Mouse (Mus musculus) cerebellum, adult 9-11 months (tissue): ENCODE data around the gene Nek7.

Experiments
- DNase-seq: peaks from one replicate; pipeline ENCODE4 v3.0.0; 2022

Nek7 gene

DNA sequence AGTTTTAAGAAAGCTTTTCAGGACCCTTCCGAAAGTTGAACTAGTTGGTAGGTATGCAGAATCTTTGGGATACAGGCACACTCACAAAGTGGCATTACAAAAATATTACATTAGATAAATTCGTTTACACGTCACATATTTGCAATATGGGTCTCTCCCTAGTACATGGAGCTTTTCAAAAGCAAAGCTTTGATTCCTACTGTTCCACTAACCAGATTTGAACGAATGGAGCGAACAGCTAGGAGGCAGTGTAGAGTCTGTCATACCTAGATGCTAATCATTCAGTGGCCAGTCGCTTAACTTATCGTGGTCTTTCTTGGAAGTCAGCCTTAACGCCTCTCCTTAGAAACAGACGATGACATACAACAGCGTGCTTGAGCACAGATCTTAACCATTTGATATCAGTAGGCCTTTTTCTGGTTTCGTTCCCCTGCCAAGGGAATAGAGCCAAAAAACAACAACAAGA lies at the start of gene Nek7:
Gene Nek7, minus strand, starts transcription at position 146 of the 466 bp plus-strand sequence.
- DNase-seq: no peak

DNA sequence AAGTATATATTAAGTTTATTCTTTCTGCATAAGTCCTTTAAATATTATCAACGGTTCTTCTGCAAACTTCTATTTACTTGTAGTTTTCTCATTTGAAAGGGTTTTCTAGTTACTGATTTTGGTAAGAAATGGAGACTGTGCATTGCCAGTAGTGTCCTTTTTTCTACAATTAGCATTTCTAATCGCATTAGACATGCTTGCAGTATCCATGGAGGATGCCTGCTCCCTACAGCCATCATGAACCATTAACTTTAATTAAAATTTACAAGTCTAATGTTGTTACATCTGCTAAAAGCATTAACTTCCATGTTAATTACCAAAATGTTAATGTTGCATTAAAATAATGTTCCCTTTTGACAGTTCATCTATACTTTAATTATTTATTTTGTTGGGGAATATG lies 42.4 kb upstream of the Nek7 start:
- DNase-seq: no peak

DNA sequence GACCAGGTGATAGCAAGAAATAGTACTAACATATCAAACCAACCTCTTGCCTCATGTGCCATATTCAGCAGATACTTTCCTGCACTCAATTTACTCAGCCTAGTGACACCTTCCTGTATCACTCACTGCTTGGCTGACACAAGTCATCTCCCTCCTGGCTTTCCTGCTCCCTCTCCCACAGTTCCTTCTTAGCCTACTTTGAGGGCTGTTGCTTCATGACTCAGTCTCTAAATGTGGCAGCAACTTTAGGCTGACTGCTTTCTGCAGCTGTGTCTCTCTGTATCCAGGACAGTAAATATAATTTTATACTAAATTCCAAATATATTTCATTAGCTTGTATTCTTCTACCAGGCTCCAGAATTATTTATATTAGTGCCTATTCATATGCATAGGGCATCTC lies 34.3 kb upstream of the Nek7 start:
- DNase-seq: no peak

DNA sequence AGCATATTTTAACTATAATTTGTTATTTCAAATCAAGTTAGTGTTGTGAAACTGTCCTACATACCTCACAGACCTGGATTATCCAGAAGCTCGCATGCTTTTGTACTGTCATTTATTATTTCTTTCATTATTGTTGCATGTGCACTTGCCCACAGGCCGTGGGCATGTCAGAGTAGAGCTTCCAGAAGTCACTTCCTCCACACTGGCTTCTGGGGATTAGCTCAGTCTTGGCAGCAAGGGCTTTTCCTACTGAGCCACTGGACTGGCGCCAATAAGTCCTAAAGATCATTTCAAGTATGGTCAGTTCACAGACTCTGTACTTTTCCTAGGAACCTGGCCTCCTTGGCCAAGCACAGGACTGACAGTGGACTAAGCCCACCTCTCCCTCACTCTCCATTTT lies 25.1 kb upstream of the Nek7 start:
- no peak for DNase-seq

DNA sequence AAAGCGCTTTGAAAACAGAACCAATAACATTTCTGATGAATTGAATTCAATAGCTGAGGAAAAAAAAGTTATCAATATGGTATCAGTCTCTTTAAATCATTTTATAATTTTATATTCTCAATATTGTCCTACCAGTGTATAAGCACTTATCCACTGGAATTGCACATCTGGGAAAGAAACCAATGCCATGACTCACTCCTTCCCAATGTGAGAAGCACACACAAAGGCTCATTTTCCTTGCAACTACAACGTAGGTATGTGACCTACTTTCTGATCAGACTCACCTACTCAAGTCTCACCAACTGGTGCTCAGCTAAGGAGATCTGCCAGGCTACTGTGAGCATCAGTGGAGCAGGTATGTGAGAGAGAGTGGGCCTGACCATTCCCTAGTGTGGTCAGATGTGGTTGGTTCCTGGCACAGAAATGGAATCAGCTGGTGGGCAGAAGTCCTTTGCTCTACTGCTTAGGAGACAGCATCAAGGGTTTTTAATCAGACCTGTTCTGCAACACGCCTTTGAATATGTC lies 23.4 kb upstream of the Nek7 start:
- no peak for DNase-seq

DNA sequence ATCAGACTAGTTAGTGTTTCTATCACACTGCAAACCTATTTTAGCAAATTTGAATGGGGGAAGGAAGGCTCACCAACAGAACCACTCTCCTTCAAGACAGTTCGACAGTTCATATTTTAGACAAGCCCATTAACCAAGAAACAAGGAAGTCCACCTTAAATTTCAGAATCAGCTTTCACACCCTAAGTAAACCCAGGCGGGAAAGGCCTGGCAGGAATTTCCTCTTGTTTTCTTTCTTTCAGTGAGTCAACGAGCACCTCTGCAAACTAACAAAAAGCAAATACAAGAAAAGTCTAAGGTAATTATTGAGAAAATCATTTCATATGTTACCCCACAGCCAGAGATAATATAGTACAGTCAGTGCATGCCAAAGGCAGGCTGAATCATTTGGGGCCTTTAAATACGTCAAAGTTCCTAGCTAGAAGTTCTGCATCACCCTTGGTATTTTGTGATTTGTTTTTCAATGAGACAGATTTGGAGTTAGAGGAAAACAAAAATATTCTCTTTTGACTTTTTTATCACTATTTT lies 21.1 kb upstream of the Nek7 start:
- DNase-seq: no peak

DNA sequence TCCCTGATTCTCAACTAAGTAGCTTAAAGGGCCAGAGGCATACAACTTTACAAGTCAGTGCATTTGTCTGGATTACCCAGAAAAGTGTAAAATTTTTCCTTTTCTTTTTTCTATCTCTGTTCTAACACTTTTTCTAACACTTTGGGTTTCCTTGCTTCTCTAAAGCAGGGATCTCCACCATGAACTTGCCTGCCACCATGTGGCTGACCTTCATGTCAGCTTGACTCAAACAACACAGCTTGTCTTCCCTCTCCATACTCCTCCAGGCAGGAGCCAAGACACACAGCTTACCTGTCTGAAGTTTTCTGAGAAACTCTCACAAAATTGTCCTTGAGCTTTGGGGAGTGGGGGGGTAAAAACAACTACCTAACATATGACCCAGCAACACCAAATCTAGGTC lies 17.9 kb upstream of the Nek7 start:
- DNase-seq: no peak

DNA sequence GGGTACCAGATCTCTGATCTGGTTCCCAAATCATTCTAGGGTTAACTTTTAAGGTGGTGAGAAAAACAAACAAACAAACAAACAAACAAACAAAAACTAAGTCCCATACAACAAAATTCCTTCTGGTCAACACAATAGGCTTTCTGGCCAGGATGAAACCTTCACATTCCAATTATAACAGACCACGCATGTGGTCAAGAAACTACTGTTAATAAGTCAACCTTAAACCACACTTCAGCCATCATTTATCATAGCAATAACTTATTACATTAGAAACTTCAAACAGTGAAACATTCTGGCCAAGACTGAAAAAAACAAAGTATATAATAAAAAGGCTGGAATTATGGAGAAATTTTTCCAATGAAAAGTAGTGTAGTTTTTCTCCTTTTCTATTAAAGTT lies 14.6 kb upstream of the Nek7 start:
- no peak for DNase-seq

DNA sequence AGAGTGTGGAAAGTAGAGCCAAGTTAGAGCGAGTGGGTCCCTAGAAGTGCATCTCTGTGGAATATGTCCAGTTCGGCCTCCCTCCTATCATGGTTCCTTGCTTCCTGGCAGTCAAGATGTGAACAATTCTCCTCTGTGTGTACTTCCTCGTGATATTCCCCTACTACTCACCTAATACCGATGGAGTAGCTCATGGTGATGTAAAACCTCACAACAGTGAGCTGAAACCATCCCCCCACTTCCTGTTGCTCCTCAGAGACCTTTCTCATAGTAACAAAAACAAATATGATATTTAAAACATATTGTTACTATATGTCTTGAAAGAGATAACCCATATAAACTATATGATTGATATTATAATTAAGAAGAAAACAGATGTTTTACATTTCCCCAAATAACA lies 9.0 kb upstream of the Nek7 start:
- no peak for DNase-seq

DNA sequence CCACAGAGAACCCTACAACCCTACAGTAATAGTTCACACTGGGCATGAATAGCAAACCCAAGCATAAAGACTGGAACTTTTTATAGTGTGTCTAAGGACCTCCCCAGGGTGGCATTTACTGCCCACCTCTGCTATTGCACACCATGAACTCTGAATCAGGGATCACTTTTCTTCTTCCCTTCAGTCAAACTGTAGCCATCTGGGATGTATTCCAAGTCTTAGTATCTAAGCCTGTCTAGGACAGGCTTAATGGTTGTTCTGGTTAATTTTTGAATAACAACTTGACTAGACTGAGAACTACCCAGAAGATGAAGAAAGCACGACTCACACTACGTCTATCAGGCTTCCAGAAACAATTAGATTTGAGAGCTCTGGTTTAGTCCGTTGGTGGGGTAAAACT lies 8.5 kb upstream of the Nek7 start:
- DNase-seq: no peak

DNA sequence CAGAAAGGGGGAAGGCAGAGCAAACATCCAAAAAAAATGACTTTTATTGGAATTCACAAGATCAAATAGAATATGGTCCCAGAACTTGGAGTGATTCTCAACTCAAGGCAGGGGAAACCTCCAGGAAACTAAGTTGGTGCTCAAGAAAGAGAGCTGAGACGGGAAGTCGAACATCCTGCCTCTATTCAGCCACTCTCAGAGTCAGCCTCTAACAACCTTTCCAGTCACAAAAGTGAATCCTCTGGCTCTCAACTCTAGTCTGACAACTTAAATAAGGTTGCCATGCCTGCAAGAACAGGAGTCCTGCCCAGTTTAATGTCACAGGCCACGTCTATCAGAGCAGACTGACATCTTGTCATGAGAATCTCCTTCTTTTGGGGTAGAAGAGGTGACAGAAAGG lies 7.9 kb upstream of the Nek7 start:
- DNase-seq: no peak

DNA sequence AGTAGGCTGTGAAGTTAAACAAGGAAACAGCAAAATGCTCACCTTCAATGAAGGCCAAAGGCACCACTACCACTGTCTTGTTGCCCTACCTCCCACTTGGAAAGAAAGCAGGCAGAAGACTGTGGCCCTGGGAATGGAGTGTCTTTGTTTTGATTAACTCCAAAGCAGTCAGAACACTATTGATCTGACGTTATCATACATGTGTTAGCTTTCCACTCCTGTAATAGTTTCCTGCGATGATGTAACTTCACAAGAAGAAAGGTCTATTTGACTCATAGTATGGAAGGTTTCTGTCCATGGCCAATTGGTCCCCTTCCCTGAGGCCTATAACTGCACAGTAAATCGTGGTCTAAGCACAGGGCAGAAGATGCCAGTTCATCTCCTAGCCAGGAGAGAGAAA lies 6.3 kb upstream of the Nek7 start:
- no peak for DNase-seq

DNA sequence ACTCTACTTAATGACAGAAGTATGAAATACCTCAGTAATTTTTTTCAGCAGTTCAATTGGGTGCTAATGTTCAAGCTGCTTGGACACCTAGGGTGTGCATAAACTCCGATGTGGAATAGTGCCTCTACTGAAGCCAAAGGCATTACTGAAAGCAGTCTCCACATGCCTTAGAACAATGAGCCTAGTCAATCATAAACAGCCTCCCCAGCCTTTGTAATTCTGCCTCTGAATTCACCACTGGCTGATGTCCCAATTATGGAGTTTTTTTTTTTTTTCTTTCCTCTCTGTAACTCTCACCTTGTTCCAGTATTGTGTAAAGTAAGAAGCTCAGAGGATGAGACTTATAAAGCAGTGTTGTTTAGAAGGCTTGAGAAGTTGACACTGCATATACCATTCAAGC lies 3.9 kb upstream of the Nek7 start:
- DNase-seq: no peak

DNA sequence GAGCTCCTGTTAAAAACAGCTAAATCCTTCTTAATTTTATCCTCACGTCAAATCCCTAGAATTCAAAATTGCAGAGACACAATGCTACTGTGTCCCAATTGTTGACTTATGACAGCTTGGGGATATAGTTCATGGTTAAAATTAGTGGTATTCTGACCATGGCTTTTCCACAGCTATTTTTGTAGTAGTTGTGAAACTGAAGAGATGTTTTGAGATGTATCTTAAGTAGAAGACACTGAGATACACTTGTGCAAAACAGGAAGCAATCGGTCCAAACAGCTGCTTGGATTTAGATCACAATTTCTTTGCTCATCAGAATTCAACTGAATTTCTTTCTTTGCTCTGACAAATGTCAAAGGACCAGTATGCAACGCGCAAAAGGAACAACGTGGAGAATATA lies 2.9 kb upstream of the Nek7 start:
- no peak for DNase-seq

DNA sequence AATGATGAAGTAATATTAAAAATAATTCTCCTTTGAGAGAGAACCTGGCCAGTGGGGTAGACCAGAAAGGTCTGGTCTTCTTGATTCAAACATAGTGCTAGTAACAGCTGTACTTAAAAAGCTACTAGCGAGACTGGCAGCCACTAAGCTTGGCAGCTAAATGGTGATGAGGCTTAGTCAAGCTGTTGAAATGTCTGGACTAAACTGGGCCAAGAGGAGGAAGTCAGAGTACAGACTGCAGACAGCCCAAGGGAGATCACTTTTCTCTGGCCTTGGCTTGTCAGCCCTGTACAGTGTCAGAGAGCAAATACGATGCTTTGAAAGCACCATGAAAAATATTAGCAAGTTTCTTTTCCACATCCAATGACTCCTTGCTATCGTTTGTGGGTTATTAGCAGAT lies 2.5 kb upstream of the Nek7 start:
- DNase-seq: no peak

DNA sequence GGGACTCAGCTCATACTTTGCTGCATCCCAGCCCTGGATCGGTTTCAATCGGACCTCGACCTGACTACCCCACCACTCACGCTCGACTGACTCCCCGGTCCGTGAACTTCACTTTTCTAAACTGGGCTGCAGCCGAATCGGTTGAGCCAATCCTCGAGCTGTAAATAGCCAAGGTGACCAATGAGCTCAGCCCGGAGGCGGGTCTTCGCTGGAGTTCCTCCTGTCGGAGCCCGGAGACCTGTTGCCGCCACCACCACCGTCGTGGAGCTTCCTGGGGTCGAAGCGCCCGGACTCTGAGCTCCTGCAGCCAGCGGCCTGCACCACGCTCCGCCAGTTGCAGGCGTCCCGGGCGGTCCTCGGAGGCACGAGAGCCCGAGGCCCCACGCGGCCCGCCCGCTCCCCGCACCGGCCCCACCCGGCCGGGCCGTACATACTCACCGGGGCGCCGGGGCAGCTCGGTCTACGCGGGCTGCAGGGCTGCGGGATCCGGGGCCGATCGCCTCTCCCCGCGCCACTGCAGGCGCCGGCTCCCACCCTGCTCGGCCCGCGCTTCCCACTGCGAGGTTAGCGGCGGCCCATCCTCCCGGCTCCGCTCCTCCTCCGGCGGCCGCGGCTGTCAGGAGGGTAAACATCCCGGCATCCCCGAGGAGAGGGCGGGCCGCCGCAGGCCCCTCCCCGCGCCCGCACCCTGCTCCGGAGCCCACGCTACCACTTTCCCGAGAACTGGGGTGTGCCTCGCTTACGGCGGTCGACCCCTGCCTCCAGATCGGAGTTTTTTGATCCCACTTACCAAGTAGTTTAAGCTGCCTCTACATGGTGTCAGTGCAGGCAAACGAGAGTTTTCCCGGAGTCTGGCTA lies 598 bp downstream of the Nek7 start:
- peak; percentile 89 for DNase-seq

DNA sequence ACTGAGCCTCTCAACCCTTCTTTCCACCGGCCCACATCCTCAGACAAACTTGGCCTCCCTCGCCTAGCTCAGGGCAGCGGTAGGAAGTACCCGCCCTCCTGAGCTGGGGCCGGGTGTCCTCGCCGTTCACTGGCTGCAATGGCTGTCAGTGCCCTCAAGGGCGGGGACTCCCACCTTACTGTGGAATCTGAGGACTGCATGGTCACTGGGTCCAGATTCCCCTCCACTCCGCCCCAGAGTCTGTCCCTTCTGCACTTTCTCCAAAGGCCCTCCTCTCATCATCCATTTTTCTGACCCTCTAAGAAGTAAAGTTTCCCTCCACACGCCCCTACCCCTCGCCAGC lies 2.0 kb downstream of the Nek7 start:
- DNase-seq: peak; percentile 78

DNA sequence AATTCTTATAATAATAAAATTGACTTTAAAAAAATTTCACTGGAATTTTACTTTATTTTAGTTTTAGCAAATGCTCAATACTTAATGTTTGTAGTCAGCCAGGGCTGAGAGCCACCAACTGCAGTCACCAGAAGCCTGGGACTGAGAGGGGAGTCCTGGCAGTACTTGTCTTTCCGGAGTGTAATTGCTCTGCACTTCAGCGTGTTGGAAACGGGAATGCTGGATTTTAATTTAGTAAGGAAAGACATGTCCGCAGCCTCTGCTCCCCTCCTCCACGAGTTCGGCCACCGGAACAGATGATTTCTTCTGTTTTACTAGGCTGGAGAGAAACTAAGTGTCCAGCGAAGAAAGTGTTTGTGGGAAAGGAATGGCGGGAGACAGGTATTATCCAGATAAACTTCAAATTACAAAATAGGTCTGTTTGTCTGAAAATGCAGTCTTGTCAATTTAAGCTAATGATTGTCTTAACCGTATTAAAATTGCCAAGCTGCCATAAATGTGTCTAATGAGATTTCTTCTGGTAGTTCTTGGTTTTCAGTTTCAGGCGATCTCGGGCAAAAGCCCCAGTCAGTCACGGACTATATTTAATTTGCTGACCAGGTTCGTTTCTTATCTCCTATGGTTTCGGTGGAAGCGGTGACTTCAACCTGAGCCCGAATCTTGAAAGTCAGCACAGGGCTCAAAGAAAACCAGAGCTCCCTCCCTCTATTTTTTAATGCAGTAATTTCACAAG lies 2.5 kb downstream of the Nek7 start:
- no peak for DNase-seq

DNA sequence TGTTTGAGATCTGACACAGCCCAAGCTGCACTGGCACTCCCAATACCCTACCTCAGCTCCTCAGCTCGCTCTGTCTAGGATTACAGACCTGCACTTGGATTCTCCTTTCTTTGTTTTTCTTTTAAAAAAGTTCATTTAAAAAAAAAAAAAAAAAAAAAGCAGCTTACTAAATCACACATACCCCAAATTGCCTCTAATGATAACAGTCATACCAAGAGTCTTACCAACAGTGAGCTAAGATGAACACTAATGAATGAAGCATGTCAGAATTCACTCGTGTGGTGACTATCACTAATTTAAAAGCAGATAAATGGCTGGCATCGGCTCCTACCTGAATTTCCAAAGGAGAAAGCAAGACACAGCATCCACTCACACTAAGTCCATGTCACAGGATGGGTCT lies 4.6 kb downstream of the Nek7 start:
- DNase-seq: no peak

DNA sequence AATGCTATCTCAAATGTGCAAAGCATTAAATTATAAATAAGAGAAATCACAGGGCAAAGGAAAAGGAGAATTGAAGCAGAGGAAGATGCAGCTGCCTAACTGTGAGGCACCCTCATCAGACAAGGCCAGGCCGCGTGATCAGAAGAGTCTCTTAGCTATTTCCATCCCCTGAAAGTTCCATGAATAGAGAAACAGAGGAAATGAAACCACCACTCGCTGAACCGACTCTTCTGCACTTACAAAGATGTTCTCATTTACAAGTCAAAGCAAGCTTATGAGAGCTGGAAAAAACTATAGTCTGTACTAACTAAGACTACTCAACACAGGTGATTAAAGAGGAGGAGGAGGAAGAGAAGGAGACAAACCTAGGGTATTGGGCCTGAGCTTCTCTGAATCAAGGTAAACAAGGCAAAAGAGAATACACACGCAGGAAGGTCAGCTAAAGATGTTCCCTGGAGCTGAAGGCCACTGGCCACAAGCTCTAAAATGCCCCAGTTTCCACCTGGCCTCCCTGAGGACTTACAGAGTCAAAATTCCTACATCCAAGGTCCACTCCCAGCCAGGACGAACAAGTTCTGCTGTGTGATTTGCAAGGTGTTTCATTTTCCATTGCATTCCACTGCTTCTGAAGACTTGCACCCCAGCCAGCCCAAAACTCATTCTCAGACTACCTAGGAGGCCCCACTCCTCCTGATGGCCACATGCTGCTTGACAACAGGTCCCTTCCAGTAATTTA lies 5.2 kb downstream of the Nek7 start:
- DNase-seq: no peak

DNA sequence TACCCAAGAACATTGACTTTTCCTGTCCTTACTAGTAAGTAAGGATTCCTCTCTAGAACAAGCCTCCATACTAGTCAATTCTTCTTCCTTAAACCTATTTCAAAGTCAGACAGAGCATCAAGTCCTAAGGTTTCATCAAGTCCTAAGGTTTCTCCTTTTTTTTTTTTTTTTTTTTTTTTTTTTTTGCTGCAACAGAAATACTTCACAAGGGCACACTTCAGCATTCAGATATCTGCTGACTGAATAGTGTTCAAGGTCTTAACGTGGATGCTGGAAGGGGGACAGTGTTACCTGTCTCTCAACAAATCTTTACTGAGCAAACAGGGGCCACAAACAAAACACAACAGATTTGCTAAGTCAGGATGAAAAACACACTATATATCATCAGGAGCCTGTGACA lies 7.8 kb downstream of the Nek7 start:
- DNase-seq: no peak

DNA sequence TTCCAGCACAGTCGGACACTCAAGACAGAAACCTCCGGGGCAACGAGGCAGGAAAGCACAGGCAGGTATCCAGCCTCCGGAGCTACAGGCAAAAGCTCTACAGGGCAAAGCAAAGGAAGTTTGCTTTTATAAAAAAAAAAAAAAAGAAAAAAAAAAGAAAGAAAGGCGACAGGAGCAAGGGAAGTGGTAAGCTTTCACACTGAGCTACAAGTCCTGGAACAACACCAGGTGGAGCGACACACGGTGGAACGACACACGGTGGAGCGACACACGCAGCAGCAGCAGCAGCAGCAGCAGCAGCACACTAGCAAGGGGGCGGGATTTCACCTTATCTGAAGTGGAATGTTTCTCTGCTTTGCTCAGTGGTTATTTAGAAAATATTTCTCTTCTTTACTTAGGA lies 10.8 kb downstream of the Nek7 start:
- DNase-seq: no peak

DNA sequence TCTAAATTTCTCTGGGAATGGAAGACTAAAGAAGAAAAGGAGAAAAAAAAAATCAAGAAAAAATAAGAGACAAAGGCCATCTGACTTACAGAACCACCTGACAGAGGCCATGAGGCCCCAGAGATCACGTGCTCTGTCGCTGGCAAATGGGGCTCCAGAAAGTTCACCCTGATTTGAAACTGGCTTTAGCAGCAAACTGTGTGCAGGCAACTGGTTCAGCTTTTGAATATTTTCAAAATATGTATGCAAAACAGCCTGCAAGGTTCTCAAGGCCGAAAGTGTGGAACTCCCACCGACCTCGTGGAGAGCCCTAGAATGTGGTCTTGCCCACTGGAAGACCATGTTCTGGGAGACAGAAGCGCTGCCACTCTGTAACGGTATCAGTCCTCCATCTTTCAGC lies 11.6 kb downstream of the Nek7 start:
- no peak for DNase-seq
